Mouse (Mus musculus) erythroblast, embryonic 14.5 days (primary cell): Measurements from ENCODE around the gene Cep95.

Experiments
- GATA1 ChIP-seq: IDR thresholded peaks from 2 replicates; pipeline ENCODE4 v1.6.1; 2012; ENCODE audit warnings: low read length, inconsistent platforms, mixed read lengths
- TAL1 ChIP-seq: IDR thresholded peaks from 3 replicates; pipeline ENCODE4 v1.6.1; 2012; ENCODE audit warnings: low read length, inconsistent platforms, mixed read lengths

GRCm38 (mm10) chr11:106789649-106790048 lies 597 bp downstream of the Cep95 start:
- TF ChIP-seq GATA1 (no peak), TAL1 (no peak)
